8 mouse cellular contexts compared by ENCODE assay signal in the genomic region with DNA sequence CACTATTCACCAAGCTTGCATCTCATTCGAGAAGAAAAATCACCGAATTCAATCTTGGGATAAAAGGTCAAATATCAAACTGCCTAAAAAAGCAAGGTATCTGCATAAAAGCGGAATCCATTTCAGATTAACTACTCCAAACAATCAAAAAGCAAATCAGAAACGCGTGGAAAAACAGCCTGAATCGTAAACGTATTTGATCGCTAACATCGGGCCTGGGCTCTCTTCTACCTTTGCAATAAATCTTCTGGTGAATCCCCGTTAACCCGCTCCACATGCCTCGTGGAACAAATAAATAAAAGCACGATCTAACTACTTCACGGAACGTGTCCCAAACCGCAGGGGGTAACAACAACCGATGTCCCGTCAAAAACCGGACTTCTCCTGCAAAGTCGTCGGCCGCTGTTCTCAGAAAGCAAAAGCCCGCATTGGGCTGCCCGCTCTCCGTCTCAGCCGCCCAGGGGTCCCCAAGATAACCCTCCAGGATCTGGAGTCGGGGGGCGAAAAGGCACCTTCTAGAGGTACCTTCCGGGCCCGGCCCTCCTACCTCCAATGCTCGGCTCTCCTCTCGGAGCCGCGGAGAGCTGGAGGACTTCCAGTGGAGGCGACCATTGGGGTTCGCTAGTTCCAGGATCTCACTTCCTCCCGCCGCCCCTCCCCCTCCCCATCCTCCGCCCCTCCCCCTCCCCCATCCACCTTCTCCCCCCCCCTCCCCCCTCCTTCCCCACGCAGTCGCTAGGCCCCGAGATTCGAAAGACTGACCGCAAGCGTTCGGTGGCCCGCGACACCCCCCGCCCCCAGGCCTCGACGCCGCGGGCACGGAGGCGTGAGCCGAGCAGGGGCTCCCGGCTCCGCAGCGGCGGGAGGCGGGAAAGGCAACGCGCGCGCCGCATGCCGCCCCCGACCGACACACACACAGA. TPM values are rescaled to one million over a fixed set of nuclear protein-coding genes. Genes with fewer than 3 reads are reported as not detected.
DNase-seq lines count a peak whose midpoint lies in the region; ATAC-seq and TF ChIP-seq lines count a peak whose summit lies in the region.

No protein-coding gene starts in this region.

- 26% methylated on average over 34 of the region's 69 CpGs for WGBS in midbrain, postnatal 0 days
- 23% methylated on average over 48 of the region's 69 CpGs for WGBS in stomach, embryonic 16.5 days

- no peaks in the 10 kb centered on the region for H3K9me3 ChIP-seq in midbrain, postnatal 0 days (ENCODE audit: low read length)
- no peaks in the 10 kb centered on the region for H3K9me3 ChIP-seq in stomach, embryonic 16.5 days (replicated peaks; ENCODE audit: control insufficient read depth, low read length)

- DNase-seq in ovary, postnatal 36 days (ENCODE audit: low spot score): peak; percentile 31
- DNase-seq in ovary, postnatal 10 days (ENCODE audit: low spot score): no peak
- peak; percentile 23 to 34 for DNase-seq in gastrocnemius, postnatal 36 days
- DNase-seq in kidney, adult 18-20 months: peak; percentile 47
- DNase-seq in liver: peak; percentile 51
- DNase-seq in midbrain, postnatal 0 days (ENCODE audit: low spot score): peak; percentile 14

- peak overlapping the region; percentile 99 for H3K27ac ChIP-seq in cortical plate, adult 2 months (ENCODE audit: insufficient read depth, low read length)
- peak overlapping the region; percentile 96 for H3K27ac ChIP-seq in midbrain, postnatal 0 days (ENCODE audit: low read depth, low read length)
- H3K27ac ChIP-seq in stomach, embryonic 16.5 days (ENCODE audit: low read length): peak overlapping the region; percentile 91

- intact Hi-C loops in gastrocnemius, postnatal 36 days (cut with DNase I): loop anchor here (5.0 kb wide), 1 partner anchor 84 kb away; a partner anchor contains a TSS

- peak; percentile 55; the same call in 1 of the 2 replicates for ATAC-seq in midbrain, postnatal 0 days (ENCODE audit: low FRiP score)
- peak; percentile 51; the same call in 1 of the 2 replicates for ATAC-seq in stomach, embryonic 16.5 days (ENCODE audit: insufficient read depth, low FRiP score)

- H3K4me3 ChIP-seq in cortical plate, adult 2 months (ENCODE audit: insufficient read depth, low read length): peak overlapping the region; percentile 90
- H3K4me3 ChIP-seq in midbrain, postnatal 0 days (ENCODE audit: low read depth, low read length): peak overlapping the region; percentile 61
- H3K4me3 ChIP-seq in stomach, embryonic 16.5 days (replicated peaks; ENCODE audit: low read length): peak overlapping the region; percentile 73

- no peaks in the 10 kb centered on the region for H3K36me3 ChIP-seq in midbrain, postnatal 0 days (ENCODE audit: insufficient read depth, low read length)
- H3K36me3 ChIP-seq in stomach, embryonic 16.5 days (ENCODE audit: control insufficient read depth, insufficient read depth, low read length): no peaks in the 10 kb centered on the region

- TF ChIP-seq POLR2A in cortical plate, adult 2 months (IDR thresholded peaks at IDR 0.05; ENCODE audit: extremely low read depth, insufficient read depth, low read length): no peak

- H3K4me1 ChIP-seq in cortical plate, adult 2 months (ENCODE audit: control insufficient read depth, insufficient read depth, low read length): peaks cover 7% of the 10 kb centered on the region
- H3K4me1 ChIP-seq in midbrain, postnatal 0 days (ENCODE audit: insufficient read depth, low read length): no peaks in the 10 kb centered on the region
- peaks cover 4% of the 10 kb centered on the region; the same call in 1 of the 2 replicates for H3K4me1 ChIP-seq in stomach, embryonic 16.5 days (ENCODE audit: control insufficient read depth, insufficient read depth, low read length)

- no peak for TF ChIP-seq CTCF in cortical plate, adult 2 months (IDR thresholded peaks at IDR 0.05; ENCODE audit: extremely low read depth, insufficient read depth, low read length)
- TF ChIP-seq CTCF in midbrain, postnatal 0 days (IDR thresholded peaks at IDR 0.05): no peak

- H3K9ac ChIP-seq in midbrain, postnatal 0 days (replicated peaks; ENCODE audit: low read length, poor library complexity, severe bottlenecking): peak overlapping the region; percentile 87
- H3K9ac ChIP-seq in stomach, embryonic 16.5 days (ENCODE audit: low read length): peak overlapping the region; percentile 88

- peak overlapping the region; percentile 41 for H3K4me2 ChIP-seq in midbrain, postnatal 0 days (ENCODE audit: low read depth, low read length, poor library complexity, severe bottlenecking)
- H3K4me2 ChIP-seq in stomach, embryonic 16.5 days (ENCODE audit: low read depth, low read length): peak overlapping the region; percentile 55

- no peaks in the 10 kb centered on the region for H3K27me3 ChIP-seq in midbrain, postnatal 0 days (ENCODE audit: insufficient read depth, low read length)
- H3K27me3 ChIP-seq in stomach, embryonic 16.5 days (ENCODE audit: control insufficient read depth, insufficient read depth, low read length): no peaks in the 10 kb centered on the region

RNA-seq across cellular contexts. Expression of a gene that starts 1.0 kb away (rescaled TPM):
- 58.4 and 63.1 TPM in 2 replicates for polyA plus RNA-seq in cortical plate, adult 2 months (2012; rRNA removed)
- total RNA-seq in gastrocnemius, postnatal 36 days (2021): 10 to 100 TPM; 29.3 to 36.1 TPM
- 295 and 343 TPM in 2 replicates for total RNA-seq in midbrain, postnatal 0 days (2014; rRNA removed)
- polyA plus RNA-seq in midbrain, postnatal 0 days (2015; fragmentation: Nextera tagmentation; extraction: Ambion mirVana): 203 and 238 TPM in 2 replicates
- polyA plus RNA-seq in stomach, embryonic 16.5 days (2015; fragmentation: Nextera tagmentation; extraction: Ambion mirVana): 137 and 154 TPM in 2 replicates
